Mouse (Mus musculus): ENCODE measurements around the gene Abhd5.

GRCm38 (mm10) chr9:122415056-122415775 lies 63.8 kb downstream of the Abhd5 start:
- no peak for TF ChIP-seq MAX (IDR thresholded peaks at IDR 0.05; ENCODE audit: low read length)
- no peak for TF ChIP-seq CTCF (IDR thresholded peaks at IDR 0.05 in 2 of 3, conservative IDR thresholded peaks at IDR 0.05 in 1 of 3; ENCODE audit: control insufficient read depth in 1 of 3, insufficient read depth in 1 of 3, low read depth in 2 of 3, low read length in 3 of 3, poor library complexity in 1 of 3, severe bottlenecking in 1 of 3)
- no peak for TF ChIP-seq GATA1 (IDR thresholded peaks at IDR 0.05; ENCODE audit: low read depth, low read length)
- TF ChIP-seq UBTF (IDR thresholded peaks at IDR 0.05; ENCODE audit: borderline replicate concordance, insufficient read depth, low read depth, low read length): no peak
- no peak for TF ChIP-seq TAL1 (IDR thresholded peaks at IDR 0.05; ENCODE audit: low read length)
- TF ChIP-seq EP300 (IDR thresholded peaks at IDR 0.05; ENCODE audit: low read depth in 1 of 2, low read length in 2 of 2): no peak
- TF ChIP-seq POLR2A (IDR thresholded peaks at IDR 0.05; ENCODE audit: control insufficient read depth in 1 of 2, insufficient read depth in 1 of 2, low read depth in 1 of 2, low read length in 2 of 2, poor library complexity in 1 of 2): no peak
- TF ChIP-seq TCF12 (IDR thresholded peaks at IDR 0.05; ENCODE audit: low read depth, low read length): no peak
- no peak for TF ChIP-seq USF1 (IDR thresholded peaks at IDR 0.05; ENCODE audit: low read depth, low read length)
- TF ChIP-seq ELF1 (IDR thresholded peaks at IDR 0.05; ENCODE audit: low read depth, low read length): no peak
- no peak for TF ChIP-seq GABPA (IDR thresholded peaks at IDR 0.05; ENCODE audit: low read depth, low read length)
- no peak for TF ChIP-seq CHD2 (IDR thresholded peaks at IDR 0.05; ENCODE audit: low read length)
- TF ChIP-seq JUND (IDR thresholded peaks at IDR 0.05; ENCODE audit: low read depth, low read length): no peak

All from MEL (cell line).